Mouse (Mus musculus): ENCODE measurements around the gene Scaf8.

DNA sequence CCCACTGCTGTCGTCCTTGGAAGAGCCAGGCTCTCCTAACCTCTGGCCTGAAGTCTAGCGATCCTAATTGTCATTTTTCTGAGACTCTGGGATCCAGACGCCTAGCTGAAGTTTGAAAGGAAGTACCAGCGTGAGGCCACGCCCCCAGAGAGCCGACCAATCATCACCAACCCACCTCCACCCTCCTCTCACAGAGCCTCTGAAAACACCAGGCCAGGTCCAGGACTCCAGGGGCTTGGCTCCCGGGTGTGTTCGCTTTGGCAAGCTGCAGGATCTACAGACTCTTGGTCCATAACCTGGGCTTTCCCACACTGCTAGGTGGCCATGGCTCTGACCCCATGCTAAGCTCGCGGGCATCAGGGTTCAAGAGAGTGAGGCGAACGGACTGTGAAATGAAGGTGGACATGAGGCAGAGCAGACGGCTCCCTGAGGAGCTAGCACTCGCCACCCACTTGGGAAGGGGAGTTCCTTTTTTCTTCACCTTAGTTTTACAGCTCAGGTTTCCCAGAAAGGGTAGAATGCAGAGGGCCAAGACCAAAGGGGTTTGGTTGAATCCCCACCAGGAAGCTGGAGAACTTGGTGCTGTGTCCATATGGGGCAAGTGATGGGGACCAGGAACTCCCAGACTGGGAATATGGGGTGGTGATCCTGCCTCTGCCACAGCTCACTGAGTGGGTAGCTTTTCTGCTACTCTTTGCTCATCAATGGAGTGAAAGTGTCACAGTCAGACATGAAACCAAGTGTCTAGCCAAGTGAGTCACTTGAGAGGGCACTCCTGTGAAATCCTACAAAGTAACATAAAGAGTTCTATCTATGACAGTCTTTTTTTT lies 12.2 kb upstream of the Scaf8 start:
- TF ChIP-seq CTCF (IDR thresholded peaks at IDR 0.05; ENCODE audit: low read depth, low read length) (no peak), POLR2A (IDR thresholded peaks at IDR 0.05; ENCODE audit: insufficient read depth, low read length) (peak; percentile 32)

All from ES-Bruce4 (cell line).